Mouse (Mus musculus) naive thymus-derived CD4-positive, alpha-beta T cell, adult 5 months (primary cell): ENCODE results near the gene Gja10. TPM values are rescaled to one million over a fixed set of nuclear protein-coding genes. Genes with fewer than 3 reads are reported as not detected.

Experiments used
- polyA plus RNA-seq: library from polyadenylated mRNA; unstranded; fragments of 100-300 nt; shearing (Covaris generic); gene quantifications from one replicate; pipeline ENCODE4 v1.2.1, GENCODE M21; 2017

Gja10 gene
- not detected for polyA plus RNA-seq

DNA sequence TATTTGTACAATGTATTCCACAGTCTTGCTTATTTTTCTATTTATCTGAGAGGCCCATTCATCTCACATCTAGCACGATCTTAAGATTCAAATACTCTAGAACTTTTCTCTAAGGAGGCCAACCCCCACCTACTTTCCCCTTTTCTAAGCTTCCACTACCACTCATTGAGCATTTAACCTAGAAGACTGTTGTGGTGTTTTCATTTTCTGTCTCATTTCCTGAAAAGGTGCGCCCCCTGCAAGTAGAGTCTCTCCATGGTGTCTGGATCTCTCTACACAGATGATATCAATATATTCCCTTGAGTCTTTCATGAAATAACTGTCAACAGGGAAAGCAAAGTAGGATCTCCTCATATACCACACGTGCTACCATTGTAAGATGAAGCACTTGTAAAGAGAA is at the start of gene Gja10:
Gene Gja10, minus strand, starts transcription at position 101 of the 400 bp plus-strand sequence.

DNA sequence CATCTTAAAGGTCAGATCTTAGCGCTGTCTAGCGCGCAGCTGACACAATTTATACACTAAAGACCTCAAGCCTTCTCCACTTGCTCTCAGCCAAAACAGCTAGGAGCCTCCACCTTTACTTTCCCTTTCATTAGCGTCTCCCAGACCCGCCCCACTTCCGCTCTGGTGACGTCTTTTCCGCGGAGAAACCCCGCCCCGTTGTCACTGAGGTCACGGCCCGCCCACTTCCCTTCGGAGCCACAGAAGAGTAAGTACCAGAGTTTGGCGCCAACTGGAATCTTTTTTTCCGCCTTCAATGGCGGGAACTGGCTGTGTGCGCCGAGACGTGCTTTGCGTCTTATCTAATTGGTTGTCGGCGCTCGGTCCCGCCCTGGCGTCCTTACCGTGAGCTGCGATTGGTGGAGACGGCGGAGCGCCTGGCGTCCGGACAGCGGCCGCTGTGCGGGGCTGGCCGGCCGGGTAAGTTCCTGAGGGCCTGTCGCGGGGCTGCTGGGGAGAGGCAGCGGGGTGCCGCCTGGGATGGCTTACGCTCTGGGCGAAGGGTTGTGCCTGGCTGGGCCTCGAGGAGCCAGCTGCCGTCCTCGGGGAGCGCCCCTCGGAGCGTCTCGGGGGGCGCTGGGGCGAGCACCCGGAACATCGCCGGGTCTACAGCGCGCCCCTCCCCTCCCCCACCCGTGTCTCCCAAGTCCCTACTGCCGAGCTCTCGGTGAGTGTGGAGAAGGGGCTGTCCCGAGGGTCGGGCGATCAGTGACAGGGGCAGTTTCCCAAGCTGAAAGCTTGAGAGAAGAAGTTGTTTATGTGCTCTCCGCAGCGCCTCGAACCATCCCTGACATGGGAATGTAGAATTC is 12.7 kb upstream of the Gja10 start, which contains the start of gene Casp8ap2:
Gene Casp8ap2, plus strand, starts transcription at position 418 of the 848 bp plus-strand sequence.

Other genes starting within 250 kb of the Gja10 start
- 38.4 TPM for gene Casp8ap2, start 12.7 kb upstream of the Gja10 start, polyA plus RNA-seq
- gene Mdn1, start 54.4 kb upstream of the Gja10 start, polyA plus RNA-seq: 39.2 TPM
- 23.4 TPM for gene Lyrm2, start 197.5 kb upstream of the Gja10 start, polyA plus RNA-seq